Mouse (Mus musculus) liver, embryonic 14.5 days (tissue): ENCODE measurements around the gene Bicdl2. TPM values are rescaled to one million over a fixed set of nuclear protein-coding genes. Genes with fewer than 3 reads are reported as not detected.

Experiments
- ATAC-seq: fragments of 200-750 bp; cut with Nextera tagmentation; 2 replicates; pipeline ENCODE4 v1.8.0; 2017; ENCODE audit warnings: moderate number of reproducible peaks, mild to moderate bottlenecking, moderate library complexity; ENCODE audit not compliant: insufficient read depth
- DNase-seq, 3 experiments: peaks; one replicate each; pipeline ENCODE4 v3.0.0-alpha.2; 2012 to 2013; ENCODE audit warnings: low read depth in 3 of 3, low spot score in 3 of 3
- H3K27ac ChIP-seq: fragments of 300-500 bp; sonication (generic); 2 replicates; pipeline ENCODE4 v1.5.1; 2014; ENCODE audit warnings: moderate library complexity, mild to moderate bottlenecking, control low read depth, inconsistent platforms
- H3K27me3 ChIP-seq: fragments of 300-500 bp; sonication (generic); 2 replicates; pipeline ENCODE4 v1.6.1; 2014; ENCODE audit warnings: mild to moderate bottlenecking, low read length, moderate library complexity; ENCODE audit not compliant: control insufficient read depth, insufficient read depth
- H3K36me3 ChIP-seq: fragments of 300-500 bp; sonication (generic); replicated peaks from 2 replicates; pipeline ENCODE4 v1.6.1; 2014; ENCODE audit warnings: low read depth; ENCODE audit not compliant: control insufficient read depth, insufficient read depth
- H3K4me1 ChIP-seq, 2 experiments: fragments of 200-500 bp in 1 of 2; fragments of 300-500 bp in 1 of 2; sonication (generic) in 1 of 2; replicated peaks; 2 replicates each; pipeline ENCODE4 v1.6.1; 2012 to 2014; ENCODE audit warnings: antibody characterized with exemption in 1 of 2, inconsistent platforms in 1 of 2, low read length in 1 of 2; ENCODE audit not compliant: control insufficient read depth in 2 of 2, insufficient read depth in 2 of 2
- H3K4me2 ChIP-seq: fragments of 300-500 bp; sonication (generic); 2 replicates; pipeline ENCODE4 v1.6.1; 2014; ENCODE audit warnings: low read depth, mild to moderate bottlenecking, control low read depth, moderate library complexity
- H3K4me3 ChIP-seq, 2 experiments: fragments of 200-500 bp in 1 of 2; fragments of 300-500 bp in 1 of 2; sonication (generic) in 1 of 2; 2 replicates each; pipeline ENCODE4 v1.5.1; 2012 to 2014; ENCODE audit warnings: low read depth in 2 of 2, low read length in 2 of 2, mild to moderate bottlenecking in 2 of 2, control low read depth in 1 of 2, inconsistent platforms in 1 of 2, moderate library complexity in 1 of 2; ENCODE audit not compliant: insufficient read depth in 1 of 2
- H3K9ac ChIP-seq: fragments of 300-500 bp; sonication (generic); replicated peaks from 2 replicates; pipeline ENCODE4 v1.6.1; 2014; ENCODE audit warnings: mild to moderate bottlenecking, control low read depth, moderate library complexity
- H3K9me3 ChIP-seq: fragments of 300-500 bp; sonication (generic); 2 replicates; pipeline ENCODE4 v1.6.1; 2016; ENCODE audit warnings: low read length, mixed read lengths; ENCODE audit not compliant: control insufficient read depth
- CTCF ChIP-seq: IDR thresholded peaks from 2 replicates; pipeline ENCODE4 v1.5.1; 2016; ENCODE audit warnings: antibody characterized with exemption, low read depth, control low read depth
- EP300 ChIP-seq: IDR thresholded peaks from 2 replicates; pipeline ENCODE4 v1.6.1; 2016; ENCODE audit warnings: antibody characterized with exemption, low read depth
- WGBS: fragments of 180-500 bp; shearing (Covaris S2); extraction: QIAGEN DNeasy Blood & Tissue Kit; methylation state at CpG from one replicate; pipeline ENCODE4 v1.1.7; 2014; ENCODE audit not compliant: insufficient replicate concordance; 5-methylcytosine and 5-hydroxymethylcytosine counted together
- polyA plus RNA-seq, 2 experiments: library from polyadenylated mRNA; depleted of rRNA in 1 of 2; stranded (reverse) in 1 of 2; unstranded in 1 of 2; fragments of >200 nt; fragmentation: Nextera tagmentation in 1 of 2; extraction: Ambion mirVana in 1 of 2; gene quantifications; 2 replicates each; pipeline versions ENCODE4 v1.2.1 to v1.2.3; 2012 to 2014

The Bicdl2 gene
- polyA plus RNA-seq, 2 experiments, result 0.02 TPM; not detected in 1

GRCm38 (mm10) chr17:23695801-23696200 lies 35.5 kb downstream of the Bicdl2 start:
- H3K27me3 ChIP-seq, result peaks cover 35% of the 10 kb centered on the region
- DNase-seq (no peak), ATAC-seq (no peak)
- no peaks in the 10 kb centered on the region for H3K36me3 ChIP-seq
- H3K4me2 ChIP-seq, result no peak overlapping the region
- no peak for TF ChIP-seq CTCF
- TF ChIP-seq EP300, result no peak
- H3K9ac ChIP-seq, result no peak overlapping the region
- no peaks in the 10 kb centered on the region for H3K9me3 ChIP-seq
- 37% methylated on average over 3 of the region's 3 CpGs for WGBS
- no peaks in the 10 kb centered on the region for H3K4me1 ChIP-seq
- H3K4me3 ChIP-seq, result no peak overlapping the region
- H3K27ac ChIP-seq, result no peak overlapping the region

- Histone ChIP-seq H3K9me3 (no peaks in the 10 kb centered on the region), H3K4me2 (peak overlapping the region; percentile 79), H3K4me3 (peak overlapping the region; percentile 41 to 60), H3K27ac (no peak overlapping the region), H3K27me3 (peaks cover 40% of the 10 kb centered on the region), H3K4me1 (no peaks in the 10 kb centered on the region), H3K36me3 (no peaks in the 10 kb centered on the region), H3K9ac (no peak overlapping the region)
- under 1% methylated on average over 100 of the region's 101 CpGs for WGBS
- ATAC-seq, result peak; percentile 57
- DNase-seq, result no peak
- TF ChIP-seq EP300 (no peak), CTCF (no peak)
Observed at GRCm38 (mm10) chr17:23699131-23700077, 39.1 kb downstream of the Bicdl2 start.

DNA sequence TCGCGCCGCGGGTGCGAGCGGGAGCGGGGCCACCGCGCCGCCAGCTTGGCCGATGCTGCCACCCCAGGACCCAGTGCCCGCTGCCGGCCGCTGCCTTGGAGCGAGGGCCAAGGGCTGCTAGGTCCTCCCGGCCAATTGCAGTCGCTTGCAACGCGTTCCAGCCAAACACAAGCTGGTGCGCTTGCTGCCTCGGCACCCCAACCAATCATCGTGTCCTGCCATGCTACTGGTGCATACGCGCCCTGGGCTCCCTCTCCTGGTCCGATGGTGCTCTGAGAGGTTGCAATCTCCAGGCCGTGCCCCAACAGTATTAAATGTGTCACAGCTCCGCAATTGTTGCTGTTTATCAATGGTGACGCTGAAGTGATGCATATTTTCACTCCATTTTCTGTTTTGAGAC lies 39.8 kb downstream of the Bicdl2 start:
- H3K9me3 ChIP-seq, result no peaks in the 10 kb centered on the region
- ATAC-seq, result peak; percentile 85
- DNase-seq, result peak; percentile 46 to 56 (median 54)
- no peak overlapping the region for H3K9ac ChIP-seq
- H3K36me3 ChIP-seq, result no peaks in the 10 kb centered on the region
- peak; percentile 79 for TF ChIP-seq CTCF
- no peak for TF ChIP-seq EP300
- peak overlapping the region; percentile 79 for H3K4me2 ChIP-seq
- peaks cover 40% of the 10 kb centered on the region for H3K27me3 ChIP-seq
- H3K27ac ChIP-seq, result no peak overlapping the region
- H3K4me3 ChIP-seq, result peak overlapping the region; percentile 41 to 60
- WGBS, result under 1% methylated on average over 28 of the region's 28 CpGs
- no peaks in the 10 kb centered on the region for H3K4me1 ChIP-seq

- Histone ChIP-seq H3K4me2 (no peak overlapping the region), H3K4me3 (no peak overlapping the region), H3K4me1 (no peaks in the 10 kb centered on the region), H3K9ac (no peak overlapping the region), H3K36me3 (no peaks in the 10 kb centered on the region), H3K27me3 (peaks cover 30% of the 10 kb centered on the region), H3K27ac (no peak overlapping the region), H3K9me3 (no peaks in the 10 kb centered on the region)
- ATAC-seq, result no peak
- DNase-seq, result no peak
- 61% methylated on average over 9 of the region's 9 CpGs for WGBS
- TF ChIP-seq CTCF (no peak), EP300 (no peak)
Observed at GRCm38 (mm10) chr17:23703301-23703700, 43.0 kb downstream of the Bicdl2 start.

DNA sequence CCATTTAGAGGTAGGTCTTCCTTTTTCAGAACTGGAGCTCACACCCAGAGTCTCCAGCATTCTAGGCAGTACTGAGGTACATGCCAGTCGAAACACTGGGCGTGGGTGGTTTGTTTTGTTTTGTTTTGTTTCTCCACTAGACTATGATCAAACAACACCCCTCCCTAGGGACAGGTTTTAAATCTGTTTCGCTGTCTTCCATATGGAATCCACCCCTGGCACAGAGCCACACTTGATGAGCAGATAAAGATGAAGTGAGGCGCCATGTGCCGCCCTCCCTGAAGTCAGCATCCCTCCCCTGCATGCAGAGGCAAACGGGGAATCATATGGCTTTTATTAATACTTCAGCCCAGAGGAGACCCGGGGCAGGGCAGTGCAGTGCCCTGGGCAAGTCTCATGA lies 44.4 kb downstream of the Bicdl2 start:
- H3K4me3 ChIP-seq, result no peak overlapping the region
- H3K27me3 ChIP-seq, result peaks cover 16% of the 10 kb centered on the region
- no peak overlapping the region for H3K9ac ChIP-seq
- no peaks in the 10 kb centered on the region for H3K9me3 ChIP-seq
- no peak overlapping the region for H3K27ac ChIP-seq
- no peaks in the 10 kb centered on the region for H3K4me1 ChIP-seq
- H3K4me2 ChIP-seq, result no peak overlapping the region
- WGBS, result 48% methylated on average over 7 of the region's 7 CpGs
- ATAC-seq (no peak), DNase-seq (no peak)
- no peak for TF ChIP-seq CTCF
- TF ChIP-seq EP300, result no peak
- no peaks in the 10 kb centered on the region for H3K36me3 ChIP-seq
